Mouse (Mus musculus) megakaryocyte, adult 5-6 weeks (primary cell): ENCODE results near the gene Amh. TPM values are rescaled to one million over a fixed set of nuclear protein-coding genes. Genes with fewer than 3 reads are reported as not detected.
A peak's percentile ranks its signal among the peaks of the same experiment; 100 is the strongest.

Source experiments
- ATAC-seq: 2 replicates; pipeline ENCODE4 v1.8.0; 2016; ENCODE audit warnings: mild to moderate bottlenecking, inconsistent platforms; ENCODE audit not compliant: poor library complexity, severe bottlenecking
- total RNA-seq, 2 experiments: library from RNA; stranded (forward) in 1 of 2; stranded (reverse) in 1 of 2; fragments of 153-499, 151-499 nt in 1 of 2; fragments of 221-1000, 200-1000 nt in 1 of 2; gene quantifications; 2 replicates each; pipeline versions ENCODE4 v1.2.3 to v1.2.4; 2015 to 2017

Amh gene
- total RNA-seq, 2 experiments from 2014 or later, result not detected

DNA sequence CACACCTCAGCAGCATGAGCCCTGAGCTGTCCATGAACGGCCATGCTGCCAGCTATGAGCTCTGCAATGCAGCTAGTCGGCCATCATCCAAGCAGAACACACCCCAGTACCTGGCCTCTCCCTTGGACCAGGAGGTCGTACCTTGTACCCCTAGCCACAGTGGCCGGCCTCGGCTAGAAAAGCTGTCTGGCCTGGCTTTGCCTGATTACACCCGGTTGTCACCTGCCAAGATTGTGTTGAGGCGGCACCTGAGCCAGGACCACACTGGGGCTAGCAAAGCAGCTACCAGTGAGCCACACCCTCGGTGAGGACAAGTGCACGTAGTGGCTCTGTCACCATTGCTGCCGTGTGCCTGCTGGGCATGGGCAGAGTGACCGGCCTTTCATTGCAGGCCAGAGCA lies 19.1 kb upstream of the Amh start:
- ATAC-seq, result no peak

DNA sequence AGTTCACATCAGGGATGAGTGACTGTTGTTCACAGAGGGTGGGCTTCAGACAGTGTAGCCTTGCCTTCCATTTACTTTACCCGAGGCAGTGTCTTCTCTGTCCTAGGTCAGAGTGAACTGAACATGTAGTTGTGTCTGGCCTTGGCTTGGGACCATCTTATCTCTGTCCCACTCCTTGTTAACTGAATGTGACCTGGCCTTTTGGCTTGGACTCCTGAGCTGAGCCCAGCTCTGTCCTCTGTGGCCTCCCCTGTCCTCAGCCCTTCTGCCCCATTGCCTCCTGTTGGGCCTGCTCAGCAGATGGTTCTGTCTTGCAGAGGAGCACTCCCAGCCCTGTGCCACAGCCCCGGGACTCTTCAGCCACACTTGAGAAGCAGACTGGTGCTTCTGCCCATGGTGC lies 17.5 kb upstream of the Amh start:
- ATAC-seq, result no peak

DNA sequence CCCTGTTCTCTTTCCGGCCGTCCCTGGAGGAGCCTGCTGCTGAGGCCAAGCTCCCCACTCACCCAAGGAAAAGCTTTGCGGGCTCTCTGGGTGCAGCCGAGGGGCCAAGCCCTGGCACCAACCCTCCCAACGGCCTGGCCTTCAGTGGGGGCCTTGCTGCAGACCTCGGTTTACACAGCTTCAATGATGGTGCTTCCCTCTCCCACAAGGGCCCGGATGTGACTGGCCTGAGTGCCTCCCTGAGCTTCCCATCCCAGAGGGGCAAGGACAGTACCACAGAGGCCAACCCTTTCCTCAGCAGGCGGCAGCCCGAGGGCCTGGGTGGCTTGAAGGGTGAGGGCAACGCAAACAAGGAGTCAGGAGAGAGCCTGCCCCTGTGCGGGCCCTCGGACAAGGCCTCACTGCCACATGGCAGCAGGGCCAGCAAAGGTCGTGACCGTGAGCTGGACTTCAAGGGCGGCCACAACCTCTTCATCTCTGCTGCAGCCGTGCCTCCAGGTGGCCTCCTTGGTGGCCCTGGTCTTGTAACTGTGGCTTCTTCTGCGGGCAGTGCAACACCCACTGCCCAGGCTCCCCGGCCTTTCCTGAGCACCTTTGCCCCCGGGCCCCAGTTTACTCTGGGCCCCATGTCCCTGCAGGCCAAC lies 14.2 kb upstream of the Amh start:
- no peak for ATAC-seq

DNA sequence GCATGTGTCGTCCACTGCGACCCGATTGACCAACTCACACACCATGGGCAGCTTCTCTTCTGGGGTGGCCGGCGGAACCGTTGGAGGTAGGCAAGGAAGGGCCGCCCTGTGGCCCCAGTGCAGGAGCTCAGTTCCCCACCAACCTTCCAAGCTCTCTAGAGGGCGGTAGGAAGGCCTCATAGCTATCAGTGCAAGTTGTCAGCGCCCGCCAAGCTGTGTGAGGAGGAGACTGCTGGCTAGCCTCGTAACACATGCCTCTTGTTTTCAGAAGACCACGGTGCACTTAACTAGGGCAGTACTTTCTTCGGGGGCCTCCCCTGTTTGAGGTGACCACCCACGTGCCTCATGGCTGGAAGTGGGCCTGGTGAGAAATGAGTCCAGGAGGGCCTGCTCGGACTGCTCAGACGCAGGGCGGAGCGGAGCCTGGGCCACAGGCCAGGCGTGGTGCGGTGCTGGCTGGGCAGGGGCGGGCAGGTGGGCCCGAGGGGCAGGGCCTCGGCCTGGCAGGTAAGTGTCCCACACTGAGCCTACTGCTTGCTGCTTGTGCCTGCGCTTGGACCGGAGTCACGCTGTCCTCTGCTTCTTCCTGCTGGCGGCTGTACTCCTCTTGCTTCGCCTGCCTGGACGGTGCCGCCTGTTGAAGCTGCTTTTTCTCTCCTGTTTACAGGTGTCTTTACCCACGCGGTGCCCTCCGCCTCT lies 13.4 kb upstream of the Amh start:
- ATAC-seq, result no peak

- peak; percentile 52 for ATAC-seq
Measured at GRCm38 (mm10) chr10:80792175-80793032, 12.6 kb upstream of the Amh start.

DNA sequence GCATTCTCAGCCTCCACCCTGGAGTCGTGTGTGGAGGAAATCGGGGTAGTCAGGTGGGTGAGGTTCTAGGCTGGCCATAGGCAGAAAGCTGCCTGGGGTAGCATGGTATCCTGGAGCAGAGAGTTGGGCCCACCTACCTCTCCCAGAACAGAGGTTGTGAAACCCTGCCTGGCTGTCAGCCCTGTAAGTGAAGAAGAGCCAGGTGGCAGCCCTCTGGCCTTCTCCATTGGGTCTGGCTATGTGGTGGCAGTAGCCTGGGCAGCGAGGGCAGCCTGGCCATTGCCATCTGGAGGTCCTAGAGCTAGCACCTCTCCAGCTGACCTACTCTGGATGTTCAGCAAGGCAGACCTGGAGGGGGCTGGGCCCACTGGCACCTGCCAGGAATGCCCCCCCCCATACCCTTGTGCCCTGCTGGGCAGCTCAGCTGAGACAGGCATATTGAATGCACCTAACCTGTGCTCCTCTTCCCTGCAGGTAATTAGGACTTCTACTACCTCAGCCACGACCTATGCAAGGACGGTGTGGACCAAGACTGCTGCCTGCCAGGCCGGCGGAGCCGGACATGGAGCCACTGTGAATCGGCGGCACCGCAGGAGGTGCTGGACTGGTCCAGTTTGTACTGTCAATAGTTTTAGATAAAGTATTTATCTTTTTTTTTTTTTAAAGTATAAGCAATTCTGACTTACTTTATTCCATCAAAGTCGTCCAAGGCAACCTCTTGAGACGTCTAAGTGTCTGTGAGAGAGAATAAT lies 11.8 kb upstream of the Amh start:
- no peak for ATAC-seq

DNA sequence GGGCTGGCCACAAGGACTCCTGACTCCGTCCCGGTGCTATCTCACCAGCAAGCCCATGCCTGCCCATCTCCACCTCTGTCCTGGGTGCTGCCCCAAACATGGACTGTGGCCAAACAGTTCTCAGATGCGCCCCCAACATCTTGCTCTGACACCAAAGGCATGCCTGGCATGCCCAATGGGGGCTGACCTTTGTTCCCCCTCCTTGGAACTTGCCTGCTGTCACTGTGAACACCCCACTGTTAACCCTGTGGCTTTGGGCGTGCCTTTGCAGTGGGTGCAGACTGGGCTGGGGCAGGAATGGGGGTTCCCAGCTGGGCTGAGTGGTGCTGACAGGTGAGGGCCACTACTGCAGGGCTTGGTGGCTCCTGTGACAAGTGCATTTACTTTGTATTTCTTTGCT lies 11.2 kb upstream of the Amh start:
- ATAC-seq, result no peak

DNA sequence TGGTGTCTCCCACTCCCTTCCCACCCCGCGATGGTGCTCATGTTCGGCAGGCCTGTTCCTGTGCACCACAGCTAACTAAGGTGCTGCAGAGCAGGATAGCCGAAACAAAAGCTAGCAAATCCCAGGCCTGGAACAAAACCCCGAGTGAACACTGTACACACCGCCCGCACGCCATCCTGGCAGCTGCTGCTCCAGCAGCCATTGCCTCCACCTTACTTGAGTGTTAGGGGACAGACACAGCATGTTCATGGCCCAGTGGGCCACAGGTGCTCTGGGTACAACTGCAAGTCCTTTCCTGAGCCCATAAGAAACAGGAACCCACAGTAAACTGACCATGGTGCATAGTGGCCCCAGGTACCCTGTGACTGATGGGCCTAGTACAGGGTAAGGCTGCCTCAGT lies 10.3 kb upstream of the Amh start:
- ATAC-seq, result no peak

GRCm38 (mm10) chr10:80796307-80796848 lies 8.7 kb upstream of the Amh start:
- ATAC-seq, result no peak

DNA sequence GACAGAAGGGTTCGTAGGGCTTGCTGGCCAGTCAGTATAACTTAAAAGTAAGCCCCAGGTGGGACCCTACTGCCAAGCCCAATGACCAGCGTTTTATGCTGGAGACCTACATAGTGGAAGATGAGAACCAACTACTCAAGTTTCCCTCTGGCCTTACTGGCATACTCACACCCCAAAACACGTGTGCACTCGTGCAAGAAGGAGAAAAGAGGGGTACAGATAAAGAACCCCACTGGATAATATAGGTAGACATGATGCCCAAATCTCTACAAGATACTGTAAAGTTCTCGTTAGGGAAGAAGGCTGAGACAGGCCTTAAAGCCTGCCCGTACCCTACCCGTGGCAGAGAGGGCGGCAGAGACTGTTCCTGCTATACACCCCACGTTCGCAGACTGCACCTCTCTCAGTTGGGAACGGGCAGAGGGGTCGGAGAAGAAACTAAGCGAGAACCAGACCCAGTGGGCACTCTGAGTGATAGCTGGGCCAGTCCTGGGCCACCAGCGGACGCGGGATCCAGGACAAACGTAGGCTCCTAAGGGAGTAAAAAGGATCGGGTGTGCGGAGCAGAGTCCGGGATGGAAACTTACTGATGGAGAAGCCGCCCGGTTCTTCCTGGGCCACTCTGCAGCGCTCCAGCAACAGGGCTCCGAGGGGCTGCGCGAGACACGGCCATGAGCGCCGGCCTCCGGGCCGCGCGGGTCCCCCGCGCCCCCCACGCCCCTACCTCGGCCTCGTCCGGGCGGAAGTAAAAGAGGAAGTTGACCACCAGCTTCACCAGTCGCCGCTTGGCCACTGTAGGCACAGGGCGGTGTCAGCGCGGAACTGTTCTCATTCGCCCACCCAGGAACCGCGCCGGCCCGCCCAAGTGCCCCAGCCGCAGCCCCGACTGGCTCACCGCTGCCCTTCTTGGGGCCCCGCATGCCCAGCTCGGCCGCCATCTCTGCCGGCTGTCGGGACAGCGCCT lies 7.6 kb upstream of the Amh start:
- ATAC-seq, result peak; percentile 58

DNA sequence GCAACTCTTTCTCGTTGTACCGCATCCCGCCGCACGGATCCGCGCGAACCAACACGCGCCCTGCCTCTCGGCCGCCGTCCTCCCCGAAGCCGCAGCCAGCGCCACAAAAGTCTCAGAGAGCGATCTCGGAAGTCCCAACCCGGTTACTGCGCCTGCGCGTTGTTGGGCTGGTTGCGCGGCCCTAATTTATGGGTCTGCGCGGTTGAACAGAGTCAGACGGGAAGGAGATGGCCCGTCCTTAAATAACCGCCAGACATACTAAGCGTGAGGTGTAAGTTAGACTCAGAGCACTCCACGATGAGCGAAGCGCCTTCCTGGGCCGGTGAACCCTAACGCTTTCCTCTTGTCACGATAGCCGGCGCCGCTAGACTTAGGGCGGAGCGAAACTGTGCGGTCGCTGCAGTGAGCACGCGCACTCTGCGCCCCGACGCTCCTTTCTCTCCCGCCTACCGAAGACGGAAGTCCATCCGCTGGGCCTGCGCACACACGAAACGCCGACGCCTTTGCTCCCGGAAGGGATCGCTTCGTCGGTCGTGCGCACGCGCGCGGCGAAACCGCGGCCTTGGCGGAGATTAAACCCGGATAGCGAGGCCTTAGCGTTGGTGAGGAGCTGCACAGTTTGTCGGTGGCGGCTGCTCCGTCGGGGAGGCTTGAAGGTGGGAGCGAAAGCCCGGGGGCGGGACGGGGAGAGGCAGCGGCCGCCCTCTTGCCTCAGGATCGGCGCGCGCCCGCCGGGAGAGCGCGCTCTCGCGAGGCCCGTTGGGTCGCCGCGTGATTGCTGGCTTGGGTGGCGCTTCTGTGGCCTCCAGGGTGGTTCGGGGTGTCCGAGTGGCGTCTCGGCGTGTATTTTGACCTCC lies 6.7 kb upstream of the Amh start, which contains the start of the genes Sf3a2 and Plekhj1:
Gene Sf3a2 (plus strand): TSS at position 49 of the 857 bp plus-strand sequence.
Gene Plekhj1 (minus strand): TSS at position 477 of the 857 bp plus-strand sequence.
- ATAC-seq, result peak; percentile 88

- ATAC-seq, result no peak
Measured at GRCm38 (mm10) chr10:80799070-80799566, 5.9 kb upstream of the Amh start.

DNA sequence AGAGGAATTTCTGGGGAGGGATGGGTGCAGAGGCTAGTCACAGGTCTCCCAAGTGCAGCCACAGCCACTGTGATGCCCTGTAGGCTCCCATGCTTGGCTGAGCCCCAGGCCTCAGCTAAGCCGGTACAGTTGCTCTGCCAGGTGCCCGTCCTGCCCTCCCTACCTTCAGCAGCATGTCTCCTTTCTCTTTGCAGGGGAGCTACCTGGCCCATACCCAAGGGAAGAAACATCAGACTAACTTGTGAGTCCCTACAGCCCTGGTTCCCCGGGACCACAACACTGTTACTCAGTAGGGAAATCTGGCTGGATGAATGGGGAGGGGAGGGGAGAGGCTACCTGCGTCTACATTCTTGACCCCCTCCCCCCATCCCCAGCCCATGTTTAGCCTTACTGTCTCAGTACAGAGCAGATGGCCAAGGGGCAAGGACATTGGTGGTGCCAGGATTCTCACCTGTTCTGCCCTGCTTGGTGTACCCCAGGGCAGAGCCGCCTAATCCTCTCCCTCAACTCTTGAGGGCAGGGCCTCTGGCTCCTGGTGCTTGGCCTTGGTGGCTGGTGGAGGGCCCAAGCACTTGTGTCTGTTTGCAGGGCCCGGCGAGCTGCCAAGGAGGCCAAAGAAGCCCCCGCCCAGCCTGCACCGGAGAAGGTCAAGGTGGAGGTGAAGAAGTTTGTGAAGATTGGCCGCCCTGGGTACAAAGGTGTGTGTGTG lies 2.7 kb upstream of the Amh start:
- no peak for ATAC-seq

GRCm38 (mm10) chr10:80802996-80803395 lies 2.0 kb upstream of the Amh start:
- no peak for ATAC-seq

DNA sequence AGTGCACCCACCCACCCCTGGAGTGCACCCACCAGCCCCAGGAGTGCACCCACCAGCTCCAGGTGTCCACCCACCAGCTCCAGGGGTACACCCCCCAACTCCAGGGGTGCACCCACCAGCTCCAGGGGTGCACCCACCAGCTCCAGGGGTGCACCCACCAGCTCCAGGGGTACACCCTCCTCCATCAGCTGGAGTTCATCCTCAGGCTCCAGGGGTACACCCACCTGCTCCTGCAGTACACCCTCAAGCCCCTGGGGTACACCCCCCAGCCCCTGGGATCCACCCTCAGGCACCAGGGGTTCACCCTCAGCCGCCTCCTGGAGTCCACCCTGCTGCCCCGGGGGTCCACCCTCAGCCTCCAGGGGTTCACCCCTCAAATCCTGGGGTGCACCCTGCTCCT lies 703 bp upstream of the Amh start:
- no peak for ATAC-seq

DNA sequence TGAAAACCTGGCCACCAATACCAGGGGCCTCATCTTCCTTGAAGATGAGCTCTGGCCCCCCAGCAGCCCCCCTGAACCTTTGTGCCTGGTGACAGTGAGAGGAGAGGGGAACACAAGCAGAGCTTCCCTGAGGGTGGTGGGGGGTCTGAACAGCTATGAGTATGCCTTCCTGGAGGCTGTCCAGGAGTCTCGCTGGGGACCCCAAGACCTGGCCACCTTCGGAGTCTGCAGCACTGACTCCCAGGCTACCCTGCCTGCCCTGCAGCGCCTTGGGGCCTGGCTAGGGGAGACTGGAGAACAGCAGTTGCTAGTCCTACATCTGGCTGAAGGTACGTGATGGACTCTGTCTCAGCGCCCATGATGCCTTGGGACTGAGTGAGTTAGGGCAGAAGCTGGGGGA lies 279 bp downstream of the Amh start:
- no peak for ATAC-seq

- peak; percentile 74 for ATAC-seq
Measured at GRCm38 (mm10) chr10:80805925-80806324, 882 bp downstream of the Amh start.
